Mouse (Mus musculus) natural killer cell, adult 2 months (primary cell): ENCODE measurements around the gene Abhd17b.
"Not testable (repeated sequence)": the region's sequence is repeated elsewhere in the genome, so short reads cannot be mapped to it uniquely, and the experiment has no call there.

ENCODE experiments used
- DNase-seq, 2 experiments: peaks; one replicate each; pipeline ENCODE4 v3.0.0; 2022; ENCODE audit warnings: low spot score in 2 of 2

Abhd17b gene

DNA sequence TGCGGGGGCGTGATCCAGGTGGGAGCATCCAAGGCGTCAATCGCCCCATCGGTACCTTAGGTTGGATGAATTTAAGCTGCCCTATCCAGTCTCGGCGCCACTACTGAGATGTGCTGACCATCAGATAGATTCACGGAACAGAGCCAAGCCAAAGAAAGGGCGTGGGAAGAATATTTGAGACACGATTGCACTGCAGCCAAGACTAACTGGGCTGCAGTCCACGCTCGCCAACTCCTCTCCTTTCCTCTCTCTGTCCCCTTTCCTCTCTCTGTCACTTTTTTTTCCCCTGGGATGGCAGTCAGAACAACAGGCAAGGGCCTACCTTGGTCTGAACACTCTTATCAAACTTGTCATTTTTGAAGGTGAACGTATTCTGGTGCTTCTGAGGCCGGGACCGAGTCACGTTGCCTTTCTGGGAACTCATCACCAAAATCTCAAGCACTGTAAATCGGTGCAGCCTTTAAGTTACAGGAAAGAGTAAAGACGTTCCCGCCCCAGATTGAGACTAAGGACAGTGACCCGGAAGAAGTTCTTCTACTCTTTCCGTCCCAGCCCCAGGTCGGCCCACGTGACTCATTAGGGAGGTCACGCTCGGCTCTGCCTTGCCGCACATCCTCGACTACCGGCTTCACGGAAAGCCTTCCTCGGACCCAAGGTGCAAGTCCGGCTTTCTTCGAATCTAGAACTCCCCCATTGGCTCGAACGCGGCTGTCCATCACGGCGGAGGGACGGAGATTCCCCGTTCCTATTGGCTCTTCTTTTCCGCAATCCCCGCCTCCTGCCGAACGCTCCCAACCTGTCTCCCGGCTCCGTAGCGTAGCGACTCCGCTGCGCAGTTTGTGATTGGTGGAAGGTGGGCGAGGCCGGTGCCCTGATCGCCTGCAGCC is 457 bp upstream of the Abhd17b start, which contains the start of gene 1110059E24Rik:
Gene 1110059E24Rik, minus strand, starts transcription at position 692 of the 887 bp plus-strand sequence.
- DNase-seq: peak; percentile 97

GRCm38 (mm10) chr19:21654788-21655187 is 1.8 kb downstream of the Abhd17b start:
- no peak for DNase-seq

DNA sequence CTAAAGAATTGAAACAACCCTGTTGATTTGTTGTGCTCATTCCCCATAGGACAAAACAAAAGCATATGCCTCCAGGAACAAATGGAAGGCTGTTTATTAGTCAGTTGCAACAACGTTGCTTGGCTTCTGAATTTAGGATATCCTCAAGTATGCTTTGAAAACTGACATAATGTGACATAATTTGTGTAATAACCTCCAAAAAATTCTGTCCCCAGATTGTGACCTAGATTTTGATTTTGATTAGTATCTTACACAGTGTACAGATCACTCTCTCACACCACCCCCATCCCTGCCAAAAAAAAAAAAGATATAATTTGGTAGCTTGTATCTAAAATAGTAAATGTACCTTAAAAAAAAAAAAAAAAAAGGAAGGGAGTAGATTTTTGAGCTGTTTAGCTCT is 7.7 kb downstream of the Abhd17b start:
- DNase-seq: no peak

DNA sequence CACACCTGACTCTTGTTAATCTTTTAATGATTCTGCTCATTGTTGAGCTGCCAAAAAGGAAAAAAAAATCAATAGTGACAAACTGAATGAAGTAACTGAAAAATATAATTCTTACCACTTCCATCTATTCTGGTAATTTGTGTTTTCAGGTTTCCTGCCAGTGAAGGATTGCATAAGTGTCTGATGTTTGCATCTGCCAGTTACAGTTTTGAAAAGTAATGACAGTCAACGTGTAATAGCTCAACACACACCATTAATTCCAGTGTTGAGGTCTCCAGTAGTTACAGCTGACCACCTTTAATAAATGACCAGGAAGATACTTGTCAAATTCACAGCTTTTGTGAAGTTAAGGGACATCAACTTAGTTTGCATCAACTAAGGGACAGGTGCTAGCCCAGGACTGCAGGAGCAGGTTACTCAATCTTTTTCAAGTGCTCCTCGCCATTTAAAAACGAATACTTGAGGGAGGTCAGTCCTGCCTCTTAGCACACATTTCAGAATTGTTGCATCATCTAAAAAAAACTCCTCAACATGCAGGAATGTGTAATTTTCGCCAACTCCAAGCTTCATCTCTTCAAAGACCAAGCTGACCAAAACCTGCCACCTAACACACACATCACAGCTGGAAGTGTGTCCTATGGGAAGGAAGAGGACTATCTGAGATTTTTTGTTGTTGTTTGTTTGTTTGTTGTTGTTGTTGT is 10.9 kb downstream of the Abhd17b start:
- no peak for DNase-seq

DNA sequence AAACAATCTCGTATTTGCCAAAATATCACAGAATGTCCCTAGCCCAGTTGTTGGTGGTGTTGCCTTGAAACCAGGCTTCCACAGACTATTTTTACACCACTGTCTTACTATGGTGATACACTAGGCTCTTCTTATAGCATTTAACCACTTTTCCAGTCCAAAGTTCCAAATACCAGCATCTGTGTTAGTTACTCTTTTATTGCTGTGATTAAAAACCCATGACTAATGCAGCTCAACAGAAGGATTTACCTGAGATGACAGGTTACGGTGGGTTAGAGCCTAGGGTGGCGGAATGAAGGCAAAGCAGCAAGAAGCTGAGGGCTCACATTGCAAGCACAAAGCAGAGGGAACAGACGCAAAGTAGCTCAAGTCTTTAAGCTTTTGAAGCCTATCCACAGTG is 16.7 kb downstream of the Abhd17b start:
- DNase-seq: no peak

DNA sequence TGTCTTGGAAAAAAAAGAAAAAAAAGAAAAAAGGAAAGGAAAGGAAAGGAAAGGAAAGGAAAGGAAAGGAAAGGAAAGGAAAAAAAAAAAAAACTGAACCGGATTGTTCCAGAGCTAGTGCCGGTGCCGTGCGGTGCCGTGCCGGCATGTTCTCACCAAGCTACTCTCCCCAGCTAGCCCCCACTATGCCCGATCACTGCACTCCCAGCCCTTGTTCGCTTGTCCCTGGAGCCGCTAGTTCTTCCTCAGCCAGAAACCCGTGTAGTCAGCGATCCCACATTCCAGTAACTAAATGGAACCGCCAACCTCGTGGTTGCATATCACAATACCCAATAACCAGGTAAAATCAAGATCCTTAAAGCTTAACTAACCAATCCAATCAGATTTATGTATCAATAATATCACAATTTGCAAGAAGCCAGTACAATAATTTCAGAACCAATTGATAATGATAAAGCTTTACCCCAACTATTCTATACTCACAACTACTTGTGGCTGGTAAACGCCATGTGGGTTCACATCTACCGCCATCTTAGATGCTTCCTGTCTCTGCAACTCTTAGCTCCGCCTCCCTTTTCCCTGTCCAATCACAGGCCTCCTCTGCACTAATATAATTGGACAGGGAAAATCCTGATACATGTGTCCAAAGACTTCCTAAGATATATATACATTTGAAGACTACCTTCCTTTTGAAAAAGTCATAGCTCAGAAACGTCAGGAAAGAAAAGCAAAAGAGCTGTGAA is 21.5 kb downstream of the Abhd17b start:
- no peak for DNase-seq

DNA sequence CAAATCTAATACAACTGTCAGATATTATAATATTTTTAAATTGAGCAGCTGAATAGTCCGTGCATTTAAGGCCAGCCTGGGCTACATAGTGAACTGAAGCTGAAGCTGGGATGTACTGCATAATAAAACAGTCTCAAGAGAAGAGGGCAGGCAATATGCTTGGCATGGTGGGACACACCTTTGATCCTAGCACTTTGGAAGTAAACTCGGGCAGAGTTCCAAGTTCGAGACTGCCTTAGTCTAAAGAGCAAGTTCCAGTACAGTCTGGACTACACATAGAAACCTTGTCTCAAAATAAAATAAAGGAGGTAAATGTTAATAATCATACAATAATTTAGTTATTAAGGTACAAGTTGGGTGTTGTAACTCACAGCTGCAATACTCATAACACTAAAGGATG is 27.1 kb downstream of the Abhd17b start:
- no peak for DNase-seq

DNA sequence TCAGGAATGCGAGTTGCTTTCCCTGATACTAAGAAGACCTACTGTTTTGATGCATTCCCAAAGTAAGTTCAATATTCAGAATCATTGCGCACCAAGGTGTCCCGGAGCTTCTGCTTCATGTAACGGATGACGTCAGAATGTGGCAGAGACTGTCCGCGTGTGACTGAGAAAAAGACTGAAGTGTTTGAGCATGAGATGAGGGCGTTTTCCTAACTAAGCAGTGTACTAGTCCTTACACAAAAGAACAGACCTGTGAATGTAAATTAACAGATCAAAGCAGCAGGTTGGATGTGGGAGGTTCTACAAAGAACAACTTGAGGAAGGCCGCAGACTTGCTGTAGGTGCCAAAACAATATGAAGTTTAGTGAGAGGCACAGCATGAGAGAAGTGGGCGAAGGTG is 28.0 kb downstream of the Abhd17b start:
- no peak for DNase-seq

- DNase-seq: peak; percentile 76
These were observed 60.5 kb downstream of the Abhd17b start for GRCm38 (mm10) chr19:21713260-21714031.

GRCm38 (mm10) chr19:21714278-21714883 is 61.4 kb downstream of the Abhd17b start:
- peak; percentile 26 to 28 for DNase-seq

DNA sequence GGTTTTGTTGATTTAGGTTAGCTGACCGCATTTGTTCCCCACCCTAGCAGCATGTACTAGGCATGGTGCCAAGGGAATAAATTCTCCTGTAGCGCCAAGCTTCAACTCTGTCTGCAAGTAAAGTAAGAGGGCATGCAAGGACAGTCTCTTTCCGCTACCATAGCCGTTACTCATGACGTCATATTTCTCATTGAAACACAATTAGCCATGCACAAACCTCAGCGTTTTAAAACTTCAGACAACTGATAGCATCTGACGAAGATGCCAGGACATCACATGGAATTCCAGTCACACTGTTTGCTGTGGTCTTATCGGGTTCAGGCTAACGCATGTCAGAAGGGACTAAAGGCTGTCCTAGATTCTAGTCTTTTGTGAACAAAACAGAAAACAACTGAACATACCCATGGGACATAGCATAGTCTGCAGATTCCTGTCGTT is 62.0 kb downstream of the Abhd17b start:
- DNase-seq: peak in 1 of 2 experiments; percentile 2

DNA sequence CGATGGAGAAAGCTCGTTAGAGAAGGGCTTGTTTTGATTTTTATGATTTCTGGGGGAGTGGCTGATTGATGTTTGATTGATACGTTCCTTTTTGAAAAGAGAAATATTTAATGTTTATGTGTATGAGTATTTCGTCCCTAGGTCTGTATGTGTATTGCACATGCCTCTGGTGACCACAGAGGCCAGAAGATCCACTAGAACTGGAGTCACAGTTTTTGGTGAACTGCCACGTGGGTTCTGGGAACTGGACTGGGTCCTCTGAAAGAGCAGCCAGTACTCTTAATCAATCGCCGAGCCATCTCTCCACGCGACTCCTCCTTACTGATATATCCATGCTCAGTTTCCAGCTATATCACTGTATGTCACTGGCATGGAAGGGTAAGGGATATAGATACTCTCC is 62.5 kb downstream of the Abhd17b start:
- no peak for DNase-seq

GRCm38 (mm10) chr19:21716456-21716855 is 63.5 kb downstream of the Abhd17b start:
- no peak for DNase-seq

GRCm38 (mm10) chr19:21719206-21719605 is 66.2 kb downstream of the Abhd17b start:
- no peak for DNase-seq

GRCm38 (mm10) chr19:21720950-21721349 is 68.0 kb downstream of the Abhd17b start:
- DNase-seq: peak in 1 of 2 experiments; percentile 16

GRCm38 (mm10) chr19:21723280-21723679 is 70.3 kb downstream of the Abhd17b start:
- DNase-seq: not testable (repeated sequence)

- DNase-seq: no peak
These were observed 71.1 kb downstream of the Abhd17b start for GRCm38 (mm10) chr19:21723911-21724655.

GRCm38 (mm10) chr19:21725168-21725567 is 72.2 kb downstream of the Abhd17b start:
- no peak for DNase-seq

DNA sequence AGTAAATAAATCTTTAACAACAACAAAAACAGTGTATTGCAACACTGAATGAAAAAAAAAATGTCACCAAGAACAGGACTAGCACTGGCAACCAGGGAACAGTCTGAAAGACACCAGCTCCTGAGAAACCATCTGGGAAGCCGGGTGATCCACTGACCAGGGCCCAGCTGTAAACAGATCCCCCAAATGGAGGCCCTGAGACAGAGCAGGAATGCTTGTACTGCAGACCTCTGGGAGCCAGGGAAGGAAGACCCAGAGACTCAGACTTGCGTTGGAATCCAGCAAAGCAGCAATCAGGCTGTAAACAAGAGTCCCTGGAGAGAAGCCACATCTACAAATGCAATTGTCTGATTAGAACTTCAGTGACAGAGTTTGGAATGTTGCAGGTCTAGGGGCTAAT is 74.1 kb downstream of the Abhd17b start:
- no peak for DNase-seq

GRCm38 (mm10) chr19:21728342-21728741 is 75.4 kb downstream of the Abhd17b start:
- no peak for DNase-seq
